Mouse (Mus musculus): Measurements from ENCODE around the gene Pomt1. TPM values are rescaled to one million over a fixed set of nuclear protein-coding genes. Genes with fewer than 3 reads are reported as not detected.

The Pomt1 gene
- polyA plus RNA-seq, 1 experiment from 2014 or later = 36.4 TPM

GRCm38 (mm10) chr2:32200712-32201111 is 35.7 kb upstream of the Pomt1 start:
- no peak overlapping the region for H3K4me2 ChIP-seq (ENCODE audit: low read length)
- H3K27ac ChIP-seq (ENCODE audit: low read length) = no peak overlapping the region
- WGBS = 90% methylated on average over 11 of the region's 11 CpGs
- no peaks in the 10 kb centered on the region for H3K27me3 ChIP-seq (ENCODE audit: control insufficient read depth, insufficient read depth, low read depth, low read length)
- H3K9ac ChIP-seq (ENCODE audit: low read depth, low read length) = no peak overlapping the region
- H3K4me3 ChIP-seq (ENCODE audit: low read depth, low read length) = no peak overlapping the region
- H3K36me3 ChIP-seq (ENCODE audit: control insufficient read depth, insufficient read depth, low read length) = peaks cover 57% of the 10 kb centered on the region
- H3K9me3 ChIP-seq (replicated peaks; ENCODE audit: control insufficient read depth, low read length, poor library complexity, severe bottlenecking) = no peaks in the 10 kb centered on the region
- no peak for ATAC-seq
- H3K4me1 ChIP-seq (ENCODE audit: control insufficient read depth, insufficient read depth, low read length) = no peaks in the 10 kb centered on the region

- no peaks in the 10 kb centered on the region for H3K27me3 ChIP-seq (ENCODE audit: control insufficient read depth, insufficient read depth, low read depth, low read length)
- no peaks in the 10 kb centered on the region for H3K4me1 ChIP-seq (ENCODE audit: control insufficient read depth, insufficient read depth, low read length)
- 49% methylated on average over 7 of the region's 7 CpGs for WGBS
- ATAC-seq = peak; percentile 40; the same call in 1 of the 2 replicates
- H3K4me2 ChIP-seq (ENCODE audit: low read length) = no peak overlapping the region
- H3K4me3 ChIP-seq (ENCODE audit: low read depth, low read length) = no peak overlapping the region
- peaks cover 58% of the 10 kb centered on the region for H3K36me3 ChIP-seq (ENCODE audit: control insufficient read depth, insufficient read depth, low read length)
- H3K9me3 ChIP-seq (replicated peaks; ENCODE audit: control insufficient read depth, low read length, poor library complexity, severe bottlenecking) = no peaks in the 10 kb centered on the region
- no peak overlapping the region for H3K9ac ChIP-seq (ENCODE audit: low read depth, low read length)
- H3K27ac ChIP-seq (ENCODE audit: low read length) = no peak overlapping the region
These were observed 34.9 kb upstream of the Pomt1 start for GRCm38 (mm10) chr2:32201527-32201926.

GRCm38 (mm10) chr2:32203853-32204252 is 32.5 kb upstream of the Pomt1 start:
- no peak for ATAC-seq
- H3K4me2 ChIP-seq (ENCODE audit: low read length) = no peak overlapping the region
- no peak overlapping the region for H3K4me3 ChIP-seq (ENCODE audit: low read depth, low read length)
- no peaks in the 10 kb centered on the region for H3K4me1 ChIP-seq (ENCODE audit: control insufficient read depth, insufficient read depth, low read length)
- H3K27ac ChIP-seq (ENCODE audit: low read length) = no peak overlapping the region
- peaks cover 71% of the 10 kb centered on the region for H3K36me3 ChIP-seq (ENCODE audit: control insufficient read depth, insufficient read depth, low read length)
- H3K9me3 ChIP-seq (replicated peaks; ENCODE audit: control insufficient read depth, low read length, poor library complexity, severe bottlenecking) = no peaks in the 10 kb centered on the region
- WGBS = 96% methylated on average over 13 of the region's 13 CpGs
- H3K27me3 ChIP-seq (ENCODE audit: control insufficient read depth, insufficient read depth, low read depth, low read length) = no peaks in the 10 kb centered on the region
- no peak overlapping the region for H3K9ac ChIP-seq (ENCODE audit: low read depth, low read length)

GRCm38 (mm10) chr2:32207682-32208081 is 28.7 kb upstream of the Pomt1 start:
- Histone ChIP-seq H3K27me3 (ENCODE audit: control insufficient read depth, insufficient read depth, low read depth, low read length) (no peaks in the 10 kb centered on the region), H3K27ac (ENCODE audit: low read length) (no peak overlapping the region), H3K4me1 (ENCODE audit: control insufficient read depth, insufficient read depth, low read length) (no peaks in the 10 kb centered on the region), H3K9ac (ENCODE audit: low read depth, low read length) (no peak overlapping the region), H3K4me3 (ENCODE audit: low read depth, low read length) (no peak overlapping the region), H3K4me2 (ENCODE audit: low read length) (no peak overlapping the region), H3K9me3 (replicated peaks; ENCODE audit: control insufficient read depth, low read length, poor library complexity, severe bottlenecking) (no peaks in the 10 kb centered on the region), H3K36me3 (ENCODE audit: control insufficient read depth, insufficient read depth, low read length) (peaks cover 73% of the 10 kb centered on the region)
- ATAC-seq = no peak
- 93% methylated on average over 1 of the region's 1 CpGs for WGBS

GRCm38 (mm10) chr2:32211689-32212088 is 24.7 kb upstream of the Pomt1 start:
- H3K9ac ChIP-seq (ENCODE audit: low read depth, low read length) = no peak overlapping the region
- no peak for ATAC-seq

GRCm38 (mm10) chr2:32213000-32213399 is 23.4 kb upstream of the Pomt1 start:
- Histone ChIP-seq H3K4me1 (ENCODE audit: control insufficient read depth, insufficient read depth, low read length) (no peaks in the 10 kb centered on the region), H3K4me2 (ENCODE audit: low read length) (no peak overlapping the region), H3K27ac (ENCODE audit: low read length) (no peak overlapping the region), H3K9me3 (replicated peaks; ENCODE audit: control insufficient read depth, low read length, poor library complexity, severe bottlenecking) (no peaks in the 10 kb centered on the region), H3K36me3 (ENCODE audit: control insufficient read depth, insufficient read depth, low read length) (peaks cover 79% of the 10 kb centered on the region), H3K9ac (ENCODE audit: low read depth, low read length) (no peak overlapping the region), H3K27me3 (ENCODE audit: control insufficient read depth, insufficient read depth, low read depth, low read length) (no peaks in the 10 kb centered on the region), H3K4me3 (ENCODE audit: low read depth, low read length) (no peak overlapping the region)
- 71% methylated on average over 10 of the region's 10 CpGs for WGBS
- ATAC-seq = no peak

More at GRCm38 (mm10) chr2:32211689-32212088, 24.7 kb upstream of the Pomt1 start:
- no peak overlapping the region for H3K4me2 ChIP-seq (ENCODE audit: low read length)
- peaks cover 80% of the 10 kb centered on the region for H3K36me3 ChIP-seq (ENCODE audit: control insufficient read depth, insufficient read depth, low read length)
- no peak overlapping the region for H3K4me3 ChIP-seq (ENCODE audit: low read depth, low read length)
- 92% methylated on average over 8 of the region's 8 CpGs for whole genome bisulfite sequencing
- no peaks in the 10 kb centered on the region for H3K9me3 ChIP-seq (replicated peaks; ENCODE audit: control insufficient read depth, low read length, poor library complexity, severe bottlenecking)
- no peaks in the 10 kb centered on the region for H3K4me1 ChIP-seq (ENCODE audit: control insufficient read depth, insufficient read depth, low read length)
- H3K27me3 ChIP-seq (ENCODE audit: control insufficient read depth, insufficient read depth, low read depth, low read length) = no peaks in the 10 kb centered on the region
- no peak overlapping the region for H3K27ac ChIP-seq (ENCODE audit: low read length)

GRCm38 (mm10) chr2:32215576-32215975 is 20.8 kb upstream of the Pomt1 start:
- no peak for ATAC-seq
- WGBS = 89% methylated on average over 10 of the region's 10 CpGs
- no peak overlapping the region for H3K4me2 ChIP-seq (ENCODE audit: low read length)

GRCm38 (mm10) chr2:32216506-32216905 is 19.9 kb upstream of the Pomt1 start:
- ATAC-seq = no peak
- no peaks in the 10 kb centered on the region for H3K27me3 ChIP-seq (ENCODE audit: control insufficient read depth, insufficient read depth, low read depth, low read length)
- H3K4me2 ChIP-seq (ENCODE audit: low read length) = no peak overlapping the region
- no peaks in the 10 kb centered on the region for H3K9me3 ChIP-seq (replicated peaks; ENCODE audit: control insufficient read depth, low read length, poor library complexity, severe bottlenecking)
- no peak overlapping the region for H3K4me3 ChIP-seq (ENCODE audit: low read depth, low read length)
- no peak overlapping the region for H3K9ac ChIP-seq (ENCODE audit: low read depth, low read length)
- WGBS = 85% methylated on average over 10 of the region's 10 CpGs
- H3K4me1 ChIP-seq (ENCODE audit: control insufficient read depth, insufficient read depth, low read length) = no peaks in the 10 kb centered on the region
- no peak overlapping the region for H3K27ac ChIP-seq (ENCODE audit: low read length)
- H3K36me3 ChIP-seq (ENCODE audit: control insufficient read depth, insufficient read depth, low read length) = peaks cover 87% of the 10 kb centered on the region

More at GRCm38 (mm10) chr2:32215576-32215975, 20.8 kb upstream of the Pomt1 start:
- H3K27me3 ChIP-seq (ENCODE audit: control insufficient read depth, insufficient read depth, low read depth, low read length) = no peaks in the 10 kb centered on the region
- no peaks in the 10 kb centered on the region for H3K4me1 ChIP-seq (ENCODE audit: control insufficient read depth, insufficient read depth, low read length)
- no peak overlapping the region for H3K27ac ChIP-seq (ENCODE audit: low read length)
- no peak overlapping the region for H3K4me3 ChIP-seq (ENCODE audit: low read depth, low read length)
- no peak overlapping the region for H3K9ac ChIP-seq (ENCODE audit: low read depth, low read length)
- H3K36me3 ChIP-seq (ENCODE audit: control insufficient read depth, insufficient read depth, low read length) = peaks cover 84% of the 10 kb centered on the region
- no peaks in the 10 kb centered on the region for H3K9me3 ChIP-seq (replicated peaks; ENCODE audit: control insufficient read depth, low read length, poor library complexity, severe bottlenecking)

- no peaks in the 10 kb centered on the region for H3K9me3 ChIP-seq (replicated peaks; ENCODE audit: control insufficient read depth, low read length, poor library complexity, severe bottlenecking)
- no peaks in the 10 kb centered on the region for H3K4me1 ChIP-seq (ENCODE audit: control insufficient read depth, insufficient read depth, low read length)
- H3K4me2 ChIP-seq (ENCODE audit: low read length) = no peak overlapping the region
- H3K27ac ChIP-seq (ENCODE audit: low read length) = no peak overlapping the region
- H3K27me3 ChIP-seq (ENCODE audit: control insufficient read depth, insufficient read depth, low read depth, low read length) = no peaks in the 10 kb centered on the region
- WGBS = 77% methylated on average over 8 of the region's 8 CpGs
- no peak overlapping the region for H3K4me3 ChIP-seq (ENCODE audit: low read depth, low read length)
- H3K36me3 ChIP-seq (ENCODE audit: control insufficient read depth, insufficient read depth, low read length) = peaks cover 91% of the 10 kb centered on the region
- no peak overlapping the region for H3K9ac ChIP-seq (ENCODE audit: low read depth, low read length)
- no peak for ATAC-seq
These were observed 18.7 kb upstream of the Pomt1 start for GRCm38 (mm10) chr2:32217656-32218055.
